Mouse (Mus musculus) MEL (cell line): Measurements from ENCODE around the gene Tekt2. TPM values are rescaled to one million over a fixed set of nuclear protein-coding genes. Genes with fewer than 3 reads are reported as not detected.

Experiments used
- DNase-seq: peaks from one replicate; pipeline ENCODE4 v3.0.0; 2011; ENCODE audit warnings: low read depth, low spot score
- H3K27ac ChIP-seq: 2 replicates; pipeline ENCODE4 v1.5.1; 2012; ENCODE audit warnings: low read depth, mild to moderate bottlenecking, control low read depth, low read length, moderate library complexity; ENCODE audit not compliant: control insufficient read depth
- H3K27me3 ChIP-seq, 2 experiments: fragments of 150-350 bp in 1 of 2; sonication (generic) in 1 of 2; 2 replicates each; pipeline ENCODE4 v1.6.1; 2012; ENCODE audit warnings: low read length in 2 of 2, mild to moderate bottlenecking in 2 of 2, improper control_type of control experiment in 1 of 2, moderate library complexity in 1 of 2; ENCODE audit not compliant: insufficient read depth in 2 of 2, control insufficient read depth in 1 of 2
- H3K36me3 ChIP-seq, 2 experiments: 2 replicates each; pipeline ENCODE4 v1.6.1; 2012 to 2014; ENCODE audit warnings: low read length in 2 of 2, improper control_type of control experiment in 1 of 2, inconsistent platforms in 1 of 2, mild to moderate bottlenecking in 1 of 2; ENCODE audit not compliant: insufficient read depth in 2 of 2, control insufficient read depth in 1 of 2
- H3K4me1 ChIP-seq, 2 experiments: fragments of 150-350 bp in 1 of 2; sonication (generic) in 1 of 2; 2 replicates each; pipeline ENCODE4 v1.6.1; 2012; ENCODE audit warnings: low read length in 2 of 2, improper control_type of control experiment in 1 of 2, mild to moderate bottlenecking in 1 of 2; ENCODE audit not compliant: insufficient read depth in 2 of 2, control insufficient read depth in 1 of 2
- H3K4me3 ChIP-seq, 2 experiments: fragments of 150-350 bp in 1 of 2; sonication (generic) in 1 of 2; 2 replicates each; pipeline ENCODE4 v1.5.1; 2012; ENCODE audit warnings: low read depth in 2 of 2, low read length in 2 of 2, mild to moderate bottlenecking in 2 of 2, moderate library complexity in 2 of 2, control low read depth in 1 of 2, improper control_type of control experiment in 1 of 2; ENCODE audit not compliant: control insufficient read depth in 1 of 2, insufficient read depth in 1 of 2
- H3K79me2 ChIP-seq: 2 replicates; pipeline ENCODE4 v1.6.1; 2012; ENCODE audit warnings: mild to moderate bottlenecking, low read length, moderate library complexity; ENCODE audit not compliant: control insufficient read depth, poor library complexity, insufficient read depth
- H3K9ac ChIP-seq: 2 replicates; pipeline ENCODE4 v1.6.1; 2012; ENCODE audit warnings: low read depth, mild to moderate bottlenecking, control low read depth, low read length, moderate library complexity; ENCODE audit not compliant: control insufficient read depth, poor library complexity, severe bottlenecking
- H3K9me3 ChIP-seq: fragments of 150-350 bp; sonication (generic); replicated peaks from 2 replicates; pipeline ENCODE4 v1.6.1; 2012; ENCODE audit warnings: mild to moderate bottlenecking, low read length, improper control_type of control experiment, moderate library complexity; ENCODE audit not compliant: insufficient read depth
- CTCF ChIP-seq, 3 experiments: IDR thresholded peaks in 2 of 3; conservative IDR thresholded peaks in 1 of 3; 2 replicates each; pipeline ENCODE4 v1.5.1; 2011 to 2012; ENCODE audit warnings: low read length in 3 of 3, low read depth in 2 of 3, mild to moderate bottlenecking in 2 of 3, improper control_type of control experiment in 1 of 3, inconsistent platforms in 1 of 3, mixed read lengths in 1 of 3, moderate library complexity in 1 of 3; ENCODE audit not compliant: control insufficient read depth in 1 of 3, insufficient read depth in 1 of 3, poor library complexity in 1 of 3, severe bottlenecking in 1 of 3
- GATA1 ChIP-seq: IDR thresholded peaks from 2 replicates; pipeline ENCODE4 v1.6.1; 2011; ENCODE audit warnings: low read depth, low read length, improper control_type of control experiment
- HCFC1 ChIP-seq: IDR thresholded peaks from 2 replicates; pipeline ENCODE4 v1.6.1; 2012; ENCODE audit warnings: low read depth, mild to moderate bottlenecking, inconsistent platforms, low read length, improper control_type of control experiment, moderate library complexity
- JUND ChIP-seq: IDR thresholded peaks from 2 replicates; pipeline ENCODE4 v1.6.1; 2011; ENCODE audit warnings: low read depth, mild to moderate bottlenecking, improper control_type of control experiment, low read length
- MAZ ChIP-seq: IDR thresholded peaks from 2 replicates; pipeline ENCODE4 v1.6.1; 2012; ENCODE audit warnings: low read depth, mild to moderate bottlenecking, inconsistent platforms, low read length, improper control_type of control experiment
- MYB ChIP-seq: IDR thresholded peaks from 2 replicates; pipeline ENCODE4 v1.6.1; 2011; ENCODE audit warnings: mild to moderate bottlenecking, low read depth, low read length, improper control_type of control experiment
- POLR2AphosphoS2 ChIP-seq: IDR thresholded peaks from 2 replicates; pipeline ENCODE4 v1.6.1; 2011; ENCODE audit warnings: low read length, improper control_type of control experiment
- RAD21 ChIP-seq: IDR thresholded peaks from 2 replicates; pipeline ENCODE4 v1.6.1; 2011; ENCODE audit warnings: mild to moderate bottlenecking, low read depth, low read length, improper control_type of control experiment
- SIN3A ChIP-seq: IDR thresholded peaks from 2 replicates; pipeline ENCODE4 v1.6.1; 2012; ENCODE audit warnings: low read length, improper control_type of control experiment, inconsistent platforms
- SMC3 ChIP-seq: IDR thresholded peaks from 2 replicates; pipeline ENCODE4 v1.6.1; 2011; ENCODE audit warnings: low read depth, low read length, improper control_type of control experiment
- TCF12 ChIP-seq: IDR thresholded peaks from 2 replicates; pipeline ENCODE4 v1.6.1; 2014; ENCODE audit warnings: low read depth, mild to moderate bottlenecking, inconsistent platforms, low read length, improper control_type of control experiment, moderate library complexity
- UBTF ChIP-seq: IDR thresholded peaks from 2 replicates; pipeline ENCODE4 v1.6.1; 2012; ENCODE audit warnings: low read depth, mild to moderate bottlenecking, inconsistent platforms, low read length, improper control_type of control experiment, moderate library complexity, borderline replicate concordance; ENCODE audit not compliant: insufficient read depth
- USF1 ChIP-seq: IDR thresholded peaks from 2 replicates; pipeline ENCODE4 v1.6.1; 2014; ENCODE audit warnings: low read depth, mild to moderate bottlenecking, inconsistent platforms, low read length, improper control_type of control experiment, moderate library complexity
- USF2 ChIP-seq, 2 experiments: IDR thresholded peaks; 2 replicates each; pipeline ENCODE4 v1.6.1; 2011 to 2012; ENCODE audit warnings: improper control_type of control experiment in 2 of 2, low read length in 2 of 2, borderline replicate concordance in 1 of 2, inconsistent platforms in 1 of 2, low read depth in 1 of 2, mild to moderate bottlenecking in 1 of 2; ENCODE audit not compliant: insufficient read depth in 1 of 2
- ZC3H11A ChIP-seq: IDR thresholded peaks from 2 replicates; pipeline ENCODE4 v1.6.1; 2012; ENCODE audit warnings: low read depth, mild to moderate bottlenecking, inconsistent platforms, low read length, improper control_type of control experiment
- ZNF384 ChIP-seq: IDR thresholded peaks from 2 replicates; pipeline ENCODE4 v1.6.1; 2012; ENCODE audit warnings: low read depth, mild to moderate bottlenecking, inconsistent platforms, low read length, improper control_type of control experiment
- polyA plus RNA-seq, 2 experiments: library from polyadenylated mRNA; stranded (reverse) in 1 of 2; unstranded in 1 of 2; fragments of >175 nt in 1 of 2; fragments of >200 nt in 1 of 2; gene quantifications; 2 replicates each; pipeline versions ENCODE4 v1.2.1 to v1.2.4; 2012; ENCODE audit warnings: low replicate concordance in 2 of 2, low read depth in 1 of 2; ENCODE audit not compliant: insufficient read length in 2 of 2, insufficient read depth in 1 of 2, missing spikeins in 1 of 2
- total RNA-seq: library from RNA; depleted of rRNA; stranded (reverse); fragments of 300-350 nt; gene quantifications from 2 replicates; pipeline ENCODE4 v1.2.3, GENCODE M21; 2012

The Tekt2 gene
- total and polyA plus RNA-seq, 3 experiments: 0.25 TPM; not detected in 2

DNA sequence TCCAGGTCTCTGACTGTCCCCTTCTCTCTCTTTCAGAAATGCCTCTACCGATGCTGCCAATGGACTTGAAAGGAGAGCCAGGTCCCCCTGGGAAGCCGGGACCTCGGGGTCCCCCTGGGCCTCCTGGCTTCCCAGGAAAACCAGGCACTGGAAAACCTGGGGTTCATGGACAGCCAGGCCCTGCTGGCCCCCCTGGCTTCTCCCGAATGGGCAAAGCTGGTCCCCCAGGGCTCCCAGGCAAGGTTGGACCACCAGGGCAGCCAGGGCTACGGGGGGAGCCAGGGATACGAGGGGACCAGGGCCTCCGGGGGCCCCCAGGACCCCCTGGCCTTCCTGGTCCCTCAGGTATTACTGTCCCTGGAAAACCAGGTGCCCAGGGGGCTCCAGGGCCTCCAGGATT lies 15.1 kb downstream of the Tekt2 start:
- Histone ChIP-seq H3K4me3 (no peak overlapping the region), H3K9me3 (no peaks in the 10 kb centered on the region), H3K27ac (no peak overlapping the region), H3K36me3 (peaks cover 0 to 3% of the 10 kb centered on the region in 2 experiments; a peak in 2 of 4 replicates), H3K9ac (no peak overlapping the region), H3K27me3 (no peaks in the 10 kb centered on the region), H3K79me2 (no peaks in the 10 kb centered on the region), H3K4me1 (peaks cover 0 to 9% of the 10 kb centered on the region in 2 experiments; a peak in 1 of 4 replicates)
- TF ChIP-seq CTCF (IDR thresholded peaks at IDR 0.05 in 2 of 3, conservative IDR thresholded peaks at IDR 0.05 in 1 of 3; ENCODE audit: control insufficient read depth in 1 of 3, insufficient read depth in 1 of 3, low read depth in 2 of 3, low read length in 3 of 3, poor library complexity in 1 of 3, severe bottlenecking in 1 of 3) (no peak), ZC3H11A (no peak), HCFC1 (no peak), TCF12 (no peak), UBTF (no peak), GATA1 (no peak)
- DNase-seq: no peak

DNA sequence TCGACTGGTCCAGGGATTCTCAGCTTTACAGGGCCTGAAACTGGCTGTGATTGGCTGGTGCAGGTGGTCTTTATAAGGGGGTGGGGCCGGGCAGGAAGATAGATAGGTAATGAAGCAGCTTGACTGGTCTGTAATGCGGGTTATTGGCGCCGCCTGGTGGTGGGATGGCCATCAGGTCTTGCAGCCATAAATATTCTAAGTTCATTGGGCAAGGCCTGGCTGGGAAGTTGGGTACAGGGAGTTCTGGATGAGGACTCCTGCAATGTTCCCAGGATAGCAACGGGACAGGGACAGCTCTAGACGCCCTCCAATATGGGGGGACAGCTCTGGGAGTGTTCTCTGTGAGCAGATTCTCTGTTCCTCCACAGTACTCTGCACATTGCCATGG lies 15.6 kb downstream of the Tekt2 start:
- Histone ChIP-seq H3K79me2 (no peaks in the 10 kb centered on the region), H3K4me1 (peaks cover 0 to 8% of the 10 kb centered on the region in 2 experiments; a peak in 1 of 4 replicates)
- DNase-seq: peak; percentile 87

DNA sequence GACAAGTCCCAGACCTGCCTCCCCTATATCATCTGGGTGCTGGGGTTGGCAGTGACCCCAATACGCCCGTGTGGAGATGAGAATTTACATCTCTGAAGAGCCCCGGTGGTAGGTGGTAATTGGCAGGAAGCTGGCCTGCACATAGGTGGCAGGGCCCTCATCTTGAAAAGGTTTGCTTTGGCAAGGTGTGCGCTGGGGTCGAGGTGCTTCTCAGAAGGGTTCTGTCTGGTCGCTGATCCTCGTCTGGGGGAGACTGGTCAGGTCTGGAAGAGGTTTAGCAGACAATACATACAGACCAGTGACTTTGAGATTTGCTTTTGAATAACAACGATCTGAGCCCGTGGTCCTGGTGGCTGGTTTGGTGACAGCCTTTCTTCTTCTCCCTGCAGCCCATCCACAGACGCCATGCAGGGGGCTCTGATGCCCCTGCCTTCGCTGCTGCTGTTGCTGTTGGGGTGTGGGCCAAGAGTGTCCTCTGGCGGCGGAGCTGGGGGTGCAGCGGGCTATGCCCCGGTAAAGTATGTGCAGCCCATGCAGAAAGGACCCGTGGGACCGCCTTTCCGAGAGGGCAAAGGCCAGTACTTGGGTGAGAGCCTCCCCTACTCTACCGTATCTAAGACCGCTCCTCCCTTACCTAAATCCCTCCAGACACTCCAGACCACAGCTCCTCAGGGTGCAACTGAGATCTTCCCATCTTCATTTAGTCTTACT lies 16.1 kb downstream of the Tekt2 start:
- no peak overlapping the region for H3K9ac ChIP-seq
- no peak for DNase-seq
- H3K4me3 ChIP-seq: no peak overlapping the region
- no peaks in the 10 kb centered on the region for H3K9me3 ChIP-seq
- H3K36me3 ChIP-seq: peaks cover 0 to 1% of the 10 kb centered on the region in 2 experiments; a peak in 2 of 4 replicates
- TF ChIP-seq ZC3H11A (no peak), MYB (no peak), CTCF (IDR thresholded peaks at IDR 0.05 in 2 of 3, conservative IDR thresholded peaks at IDR 0.05 in 1 of 3; ENCODE audit: control insufficient read depth in 1 of 3, insufficient read depth in 1 of 3, low read depth in 2 of 3, low read length in 3 of 3, poor library complexity in 1 of 3, severe bottlenecking in 1 of 3) (0 out of 6 replicates have a peak, but pooled peaks of 1 of the 3 experiments have one; percentile 5)
- H3K4me1 ChIP-seq: peaks cover 0 to 2% of the 10 kb centered on the region in 2 experiments; a peak in 1 of 4 replicates
- H3K27ac ChIP-seq: no peak overlapping the region
- no peaks in the 10 kb centered on the region for H3K79me2 ChIP-seq
- no peaks in the 10 kb centered on the region for H3K27me3 ChIP-seq

More for the DNA sequence above, 15.6 kb downstream of the Tekt2 start:
- Histone ChIP-seq H3K4me3 (no peak overlapping the region), H3K27me3 (no peaks in the 10 kb centered on the region), H3K9ac (no peak overlapping the region), H3K9me3 (no peaks in the 10 kb centered on the region), H3K36me3 (peaks cover 0 to 3% of the 10 kb centered on the region in 2 experiments; a peak in 2 of 4 replicates), H3K27ac (no peak overlapping the region)
- no peak for TF ChIP-seq GATA1
- no peak for TF ChIP-seq POLR2AphosphoS2
- TF ChIP-seq JUND: no peak
- TF ChIP-seq USF1: no peak
- TF ChIP-seq ZNF384: no peak
- TF ChIP-seq MAZ: 0 out of 2 replicates have a peak, but pooled peaks have one; percentile 41
- TF ChIP-seq RAD21: peak; percentile 89
- no peak for TF ChIP-seq UBTF
- peak; percentile 87 to 94 (median 91) for TF ChIP-seq CTCF (IDR thresholded peaks at IDR 0.05 in 2 of 3, conservative IDR thresholded peaks at IDR 0.05 in 1 of 3; ENCODE audit: control insufficient read depth in 1 of 3, insufficient read depth in 1 of 3, low read depth in 2 of 3, low read length in 3 of 3, poor library complexity in 1 of 3, severe bottlenecking in 1 of 3)
- TF ChIP-seq USF2 (IDR thresholded peaks at IDR 0.05; ENCODE audit: borderline replicate concordance in 1 of 2, insufficient read depth in 1 of 2, low read depth in 1 of 2, low read length in 2 of 2): no peak
- peak; percentile 82 for TF ChIP-seq ZC3H11A
- TF ChIP-seq SMC3: peak; percentile 91
- TF ChIP-seq SIN3A: 0 out of 2 replicates have a peak, but pooled peaks have one; percentile 20
